Mouse (Mus musculus) sigmoid colon, adult 10 weeks (tissue): ENCODE data around the gene Atp8b2. TPM values are rescaled to one million over a fixed set of nuclear protein-coding genes. Genes with fewer than 3 reads are reported as not detected.

Experiments
- polyA plus RNA-seq: library from polyadenylated mRNA; stranded (reverse); fragments of 350-450 nt; fragmentation: Illumina TruSeq; extraction: RNeasy Lipid Tissue Mini Kit (QIAGEN cat#74804); gene quantifications from one replicate; pipeline ENCODE4 v1.2.3, GENCODE M21; 2014; ENCODE audit warnings: low read depth, low replicate concordance

The Atp8b2 gene
- 8.8 TPM for polyA plus RNA-seq

DNA sequence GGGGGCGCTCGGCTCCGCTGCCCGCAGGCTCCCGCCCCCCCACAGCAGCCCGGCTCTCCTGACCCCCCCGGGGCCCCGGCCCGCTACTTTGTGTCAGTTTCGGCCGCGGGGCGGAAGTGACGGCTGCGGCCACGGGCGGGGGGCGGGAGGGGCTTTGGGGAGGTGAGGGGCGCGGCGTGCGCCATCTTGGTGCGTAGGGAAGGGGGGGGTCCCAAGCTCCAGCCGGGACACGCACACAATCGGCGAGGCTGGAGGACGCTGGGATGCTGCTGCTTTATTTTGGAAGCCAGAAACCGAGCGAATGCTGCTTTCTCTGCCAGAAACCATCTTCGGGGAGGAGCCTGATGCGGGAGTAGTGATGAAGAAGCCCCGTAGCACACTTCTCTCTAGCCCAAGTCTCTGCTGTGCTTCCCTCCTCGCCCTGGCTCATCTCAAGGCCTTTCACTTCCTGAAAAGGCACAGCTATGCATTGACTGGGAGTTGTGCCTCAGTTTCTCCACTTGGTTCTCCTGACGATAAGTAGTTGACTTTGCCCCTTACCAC is at the start of gene Atp8b2:
Gene Atp8b2, minus strand, starts transcription at position 288 of the 543 bp plus-strand sequence.

DNA sequence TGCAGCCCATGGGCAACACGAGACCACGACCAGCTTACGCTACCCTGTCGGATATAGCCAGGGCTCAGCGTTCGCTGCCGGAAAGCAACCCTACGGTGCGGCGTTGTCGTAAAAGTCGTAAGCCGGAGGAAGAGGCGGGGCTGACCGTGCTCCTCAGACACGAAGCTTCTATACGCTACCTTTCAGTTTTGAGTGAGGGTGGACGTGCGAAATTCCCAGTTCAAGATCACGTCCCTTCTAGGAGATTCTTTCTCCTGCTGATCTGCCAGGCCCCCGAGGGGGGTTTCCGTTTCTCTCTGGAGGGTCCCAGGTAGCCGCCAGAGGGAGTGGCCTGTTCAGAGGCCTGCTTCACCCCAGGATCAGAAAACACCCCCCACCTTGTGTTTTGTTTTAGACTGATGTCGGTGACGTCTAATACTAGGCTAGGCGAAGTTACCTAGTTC is 35.3 kb upstream of the Atp8b2 start, which contains the start of gene Hax1:
Gene Hax1, minus strand, starts transcription at position 169 of the 443 bp plus-strand sequence.

DNA sequence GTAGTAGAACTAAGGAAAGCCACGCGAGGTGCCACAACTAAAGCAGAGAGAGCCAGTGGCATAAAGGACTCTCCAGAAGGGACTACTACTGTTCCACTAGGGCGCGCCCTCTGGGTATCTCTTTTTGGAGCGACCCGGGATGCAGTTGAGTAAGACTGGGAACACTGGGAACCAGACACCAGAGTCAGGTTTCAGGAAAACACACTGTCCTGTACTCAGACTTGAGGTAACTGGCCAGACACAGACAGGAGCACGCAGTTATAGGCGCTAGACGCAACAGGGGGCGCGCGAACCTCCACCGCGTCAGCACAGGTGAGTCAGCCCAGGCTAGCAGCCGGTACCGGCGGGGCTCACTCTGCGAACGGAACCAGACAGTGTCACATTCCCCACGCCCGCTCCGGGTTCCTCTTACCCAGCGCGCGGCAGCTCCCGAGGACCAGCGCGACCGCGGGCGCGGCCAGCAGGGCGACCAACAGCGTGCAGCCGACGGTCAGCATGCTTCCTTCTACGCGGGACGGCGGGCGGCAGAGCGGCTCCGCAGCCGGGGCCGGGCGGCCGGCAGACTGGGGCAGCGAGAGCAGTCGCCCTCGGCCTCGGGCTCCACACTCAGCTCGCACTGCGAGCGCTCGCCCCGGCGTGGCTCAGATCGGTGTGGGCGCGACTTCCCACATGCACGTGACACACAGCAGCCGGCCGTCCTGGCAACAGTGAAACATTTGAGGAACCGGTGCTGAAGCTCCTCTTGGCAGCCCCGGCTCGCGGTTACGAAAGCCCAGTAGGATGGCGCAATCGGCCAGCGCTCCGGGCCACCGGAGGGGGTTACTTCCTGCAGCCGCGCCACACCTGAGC is 50.5 kb downstream of the Atp8b2 start, which contains the start of gene Il6ra:
Gene Il6ra, minus strand, starts transcription at position 654 of the 849 bp plus-strand sequence.

Other genes starting within 250 kb of the Atp8b2 start
- gene Adar, start 248.5 kb downstream of the Atp8b2 start, polyA plus RNA-seq = 7.4 TPM
- 0.69 TPM for gene Chrnb2, start 198.9 kb downstream of the Atp8b2 start, polyA plus RNA-seq
- 71.7 TPM for gene Ube2q1, start 189.9 kb downstream of the Atp8b2 start, polyA plus RNA-seq
- gene She, start 132.1 kb downstream of the Atp8b2 start, polyA plus RNA-seq = 3.7 TPM
- gene Il6ra, start 50.3 kb downstream of the Atp8b2 start, polyA plus RNA-seq = 4.9 TPM
- gene Hax1, start 35.3 kb upstream of the Atp8b2 start, polyA plus RNA-seq = 34.5 TPM
- gene 4933434E20Rik, start 88.1 kb upstream of the Atp8b2 start, polyA plus RNA-seq = 88.3 TPM
- gene Ubap2l, start 89.1 kb upstream of the Atp8b2 start, polyA plus RNA-seq = 106 TPM
- gene Tpm3, start 109.1 kb upstream of the Atp8b2 start, polyA plus RNA-seq = 286 TPM
- 0.57 TPM for gene Nup210l, start 140.6 kb upstream of the Atp8b2 start, polyA plus RNA-seq